Mouse (Mus musculus) erythroblast, embryonic 14.5 days (primary cell): ENCODE results near the gene Ubqln4. TPM values are rescaled to one million over a fixed set of nuclear protein-coding genes. Genes with fewer than 3 reads are reported as not detected.
"Not testable (repeated sequence)": the region's sequence is repeated elsewhere in the genome, so short reads cannot be mapped to it uniquely, and the experiment has no call there.

Experiments used
- H3K27me3 ChIP-seq: 2 replicates; pipeline ENCODE4 v1.6.1; 2012; ENCODE audit warnings: inconsistent platforms; ENCODE audit not compliant: control insufficient read depth
- H3K36me3 ChIP-seq: 2 replicates; pipeline ENCODE4 v1.6.1; 2012; ENCODE audit warnings: mild to moderate bottlenecking, inconsistent platforms; ENCODE audit not compliant: control insufficient read depth
- H3K4me1 ChIP-seq: 2 replicates; pipeline ENCODE4 v1.6.1; 2012; ENCODE audit warnings: inconsistent platforms; ENCODE audit not compliant: control insufficient read depth
- H3K4me3 ChIP-seq: replicated peaks from 2 replicates; pipeline ENCODE3; 2012; ENCODE audit warnings: moderate library complexity, mild to moderate bottlenecking, inconsistent platforms
- H3K9me3 ChIP-seq: 2 replicates; pipeline ENCODE4 v1.6.1; 2012; ENCODE audit warnings: low read length, inconsistent platforms, mixed read lengths; ENCODE audit not compliant: control insufficient read depth
- GATA1 ChIP-seq: IDR thresholded peaks from 2 replicates; pipeline ENCODE4 v1.6.1; 2012; ENCODE audit warnings: low read length, inconsistent platforms, mixed read lengths
- TAL1 ChIP-seq: IDR thresholded peaks from 3 replicates; pipeline ENCODE4 v1.6.1; 2012; ENCODE audit warnings: low read length, inconsistent platforms, mixed read lengths
- polyA plus RNA-seq: library from polyadenylated mRNA; stranded (reverse); fragments of >175 nt; gene quantifications from 2 replicates; pipeline ENCODE4 v1.2.3, GENCODE M21; 2012

Ubqln4 gene
- polyA plus RNA-seq, 1 experiment = 2.6 TPM

GRCm38 (mm10) chr3:88568615-88569014 is 15.1 kb downstream of the Ubqln4 start:
- TF ChIP-seq GATA1 (no peak), TAL1 (no peak)
- no peaks in the 10 kb centered on the region for H3K9me3 ChIP-seq
- H3K36me3 ChIP-seq = peaks cover 66% of the 10 kb centered on the region
- H3K4me3 ChIP-seq = no peak overlapping the region
- H3K4me1 ChIP-seq = peaks cover 2% of the 10 kb centered on the region
- no peaks in the 10 kb centered on the region for H3K27me3 ChIP-seq

GRCm38 (mm10) chr3:88569093-88569492 is 15.5 kb downstream of the Ubqln4 start:
- Histone ChIP-seq H3K4me3 (no peak overlapping the region), H3K27me3 (no peaks in the 10 kb centered on the region), H3K36me3 (peaks cover 61% of the 10 kb centered on the region), H3K4me1 (peaks cover 2% of the 10 kb centered on the region), H3K9me3 (no peaks in the 10 kb centered on the region)
- TF ChIP-seq GATA1 = no peak
- TF ChIP-seq TAL1 = no peak

- Histone ChIP-seq H3K36me3 (peaks cover 55% of the 10 kb centered on the region), H3K4me1 (peaks cover 2% of the 10 kb centered on the region), H3K4me3 (no peak overlapping the region), H3K27me3 (no peaks in the 10 kb centered on the region), H3K9me3 (no peaks in the 10 kb centered on the region)
- no peak for TF ChIP-seq TAL1
- TF ChIP-seq GATA1 = no peak
These were observed 16.1 kb downstream of the Ubqln4 start for GRCm38 (mm10) chr3:88569694-88570093.

- TF ChIP-seq GATA1 = no peak
- H3K4me3 ChIP-seq = no peak overlapping the region
- no peaks in the 10 kb centered on the region for H3K9me3 ChIP-seq
- H3K36me3 ChIP-seq = peaks cover 49% of the 10 kb centered on the region
- H3K4me1 ChIP-seq = peaks cover 2% of the 10 kb centered on the region
- H3K27me3 ChIP-seq = no peaks in the 10 kb centered on the region
These were observed 16.8 kb downstream of the Ubqln4 start for GRCm38 (mm10) chr3:88570341-88570740.

- no peaks in the 10 kb centered on the region for H3K9me3 ChIP-seq
- TF ChIP-seq TAL1 = no peak
- no peak for TF ChIP-seq GATA1
- peaks cover 34% of the 10 kb centered on the region for H3K36me3 ChIP-seq
These were observed 18.3 kb downstream of the Ubqln4 start for GRCm38 (mm10) chr3:88571856-88572255.

GRCm38 (mm10) chr3:88572835-88573234 is 19.3 kb downstream of the Ubqln4 start:
- Histone ChIP-seq H3K4me1 (peaks cover 4% of the 10 kb centered on the region), H3K36me3 (peaks cover 27% of the 10 kb centered on the region), H3K4me3 (no peak overlapping the region), H3K9me3 (no peaks in the 10 kb centered on the region), H3K27me3 (no peaks in the 10 kb centered on the region)
- TF ChIP-seq GATA1 = no peak
- TF ChIP-seq TAL1 = no peak

More at GRCm38 (mm10) chr3:88571856-88572255, 18.3 kb downstream of the Ubqln4 start:
- H3K4me1 ChIP-seq = peaks cover 2% of the 10 kb centered on the region
- no peak overlapping the region for H3K4me3 ChIP-seq
- H3K27me3 ChIP-seq = no peaks in the 10 kb centered on the region

GRCm38 (mm10) chr3:88573810-88574209 is 20.3 kb downstream of the Ubqln4 start:
- TF ChIP-seq GATA1 (no peak), TAL1 (no peak)
- no peaks in the 10 kb centered on the region for H3K9me3 ChIP-seq
- H3K27me3 ChIP-seq = no peaks in the 10 kb centered on the region
- peaks cover 7% of the 10 kb centered on the region for H3K4me1 ChIP-seq
- H3K4me3 ChIP-seq = no peak overlapping the region
- peaks cover 17% of the 10 kb centered on the region for H3K36me3 ChIP-seq

GRCm38 (mm10) chr3:88575540-88575939 is 22.0 kb downstream of the Ubqln4 start, which contains the start of gene Ssr2:
Gene Ssr2, plus strand, starts transcription at chr3:88575876.
- H3K4me1 ChIP-seq = peaks cover 22% of the 10 kb centered on the region
- H3K4me3 ChIP-seq = no peak within 1 kb of the TSS
- no peaks in the 10 kb centered on the region for H3K36me3 ChIP-seq
- no peaks in the 10 kb centered on the region for H3K27me3 ChIP-seq
- TF ChIP-seq GATA1 (no peak), TAL1 (no peak)
- no peaks in the 10 kb centered on the region for H3K9me3 ChIP-seq

- not testable (repeated sequence) for H3K9me3 ChIP-seq, H3K4me3 ChIP-seq, H3K27me3 ChIP-seq
- Histone ChIP-seq H3K4me1 (peaks cover 29% of the 10 kb centered on the region), H3K36me3 (peaks cover 21% of the 10 kb centered on the region)
These were observed 24.3 kb downstream of the Ubqln4 start for GRCm38 (mm10) chr3:88577846-88578245.
